Mouse (Mus musculus) liver, adult 2 months (tissue): ENCODE results near the gene Acaa1a.

Source experiments
- CTCF ChIP-seq: fragments of 200-500 bp; IDR thresholded peaks from 2 replicates; pipeline ENCODE4 v1.5.1; 2011; ENCODE audit warnings: low read depth, low read length, control low read depth
- POLR2A ChIP-seq: fragments of 200-500 bp; IDR thresholded peaks from 2 replicates; pipeline ENCODE4 v1.6.1; 2011; ENCODE audit warnings: low read length, control low read depth; ENCODE audit not compliant: insufficient read depth; ENCODE audit errors: extremely low read depth

GRCm38 (mm10) chr9:119378231-119378630 lies 38.8 kb downstream of the Acaa1a start:
- TF ChIP-seq CTCF (no peak), POLR2A (no peak)
